Mouse (Mus musculus) 3134 (cell line): ENCODE measurements around the gene Siglec1.
"Not testable (repeated sequence)": the region's sequence is repeated elsewhere in the genome, so short reads cannot be mapped to it uniquely, and the experiment has no call there.

ENCODE experiments used
- DNase-seq: peaks from one replicate; pipeline ENCODE4 v3.0.0-alpha.2; 2011; ENCODE audit warnings: low spot score; ENCODE audit not compliant: insufficient read length; ENCODE audit errors: extremely low read depth

The Siglec1 gene

GRCm38 (mm10) chr2:131086667-131087390 is at the start of gene Siglec1:
Gene Siglec1, minus strand, starts transcription at chr2:131086765.
- no peak for DNase-seq

GRCm38 (mm10) chr2:131135521-131136139 is 49.1 kb upstream of the Siglec1 start:
- DNase-seq = no peak

GRCm38 (mm10) chr2:131134826-131135400 is 48.3 kb upstream of the Siglec1 start:
- no peak for DNase-seq

- no peak for DNase-seq
Observed at GRCm38 (mm10) chr2:131134381-131134780, 47.8 kb upstream of the Siglec1 start.

- DNase-seq = no peak
Observed at GRCm38 (mm10) chr2:131132930-131133547, 46.5 kb upstream of the Siglec1 start, which contains the start of gene Gm11037. Gene Gm11037, plus strand, starts transcription at chr2:131133497.

- DNase-seq = no peak
Observed at GRCm38 (mm10) chr2:131132111-131132888, 45.7 kb upstream of the Siglec1 start.

- no peak for DNase-seq
Observed at GRCm38 (mm10) chr2:131130849-131131248, 44.3 kb upstream of the Siglec1 start.

GRCm38 (mm10) chr2:131129836-131130235 is 43.3 kb upstream of the Siglec1 start:
- DNase-seq = no peak

- no peak for DNase-seq
Observed at GRCm38 (mm10) chr2:131128636-131129157, 42.1 kb upstream of the Siglec1 start.

GRCm38 (mm10) chr2:131128211-131128610 is 41.6 kb upstream of the Siglec1 start:
- no peak for DNase-seq

- DNase-seq = no peak
Observed at GRCm38 (mm10) chr2:131127161-131127730, 40.7 kb upstream of the Siglec1 start, which contains the start of gene Hspa12b. Gene Hspa12b, plus strand, starts transcription at chr2:131127280.

GRCm38 (mm10) chr2:131125964-131126815 is 39.6 kb upstream of the Siglec1 start:
- no peak for DNase-seq

- DNase-seq = no peak
Observed at GRCm38 (mm10) chr2:131125157-131125963, 38.8 kb upstream of the Siglec1 start.

GRCm38 (mm10) chr2:131124166-131124565 is 37.6 kb upstream of the Siglec1 start:
- DNase-seq = no peak

- no peak for DNase-seq
Observed at GRCm38 (mm10) chr2:131118968-131119574, 32.5 kb upstream of the Siglec1 start.

GRCm38 (mm10) chr2:131105989-131106388 is 19.4 kb upstream of the Siglec1 start:
- no peak for DNase-seq

GRCm38 (mm10) chr2:131105061-131105460 is 18.5 kb upstream of the Siglec1 start:
- DNase-seq = not testable (repeated sequence)

- no peak for DNase-seq
Observed at GRCm38 (mm10) chr2:131104021-131104420, 17.5 kb upstream of the Siglec1 start.
